ENCODE assay signal across 24 mouse cellular contexts in genomic region chr16:90869361-90869760, GRCm38 (mm10). TPM values are rescaled to one million over a fixed set of nuclear protein-coding genes. Genes with fewer than 3 reads are reported as not detected.
A peak's percentile ranks its signal among the peaks of the same experiment; 100 is the strongest.
DNase-seq lines count a peak whose midpoint lies in the region; ATAC-seq and TF ChIP-seq lines count a peak whose summit lies in the region.
"Had no signal": no experiment of that assay in that cellular context is flagged by ENCODE, and none has a peak within 500 bp of the region (broad histone marks: within the 10 kb centered on the region; RNA-seq: fewer than 3 reads in every experiment).

No protein-coding gene starts in this region.

- H3K4me3 ChIP-seq in intestine, embryonic 16.5 days (ENCODE audit: low read length), result no peak overlapping the region
- H3K4me3 ChIP-seq in kidney, postnatal 0 days (replicated peaks; ENCODE audit: low read depth, low read length), result no peak overlapping the region
- no peak overlapping the region for H3K4me3 ChIP-seq in small intestine, adult 2 months (ENCODE audit: low read depth, low read length)
- H3K4me3 ChIP-seq: embryonic facial prominence, embryonic 12.5 days; erythroblast, embryonic 14.5 days; forebrain, embryonic 13.5 days; left cerebral cortex, adult 2 months; midbrain, embryonic 13.5 days; myocyte had no signal

- H3K27ac ChIP-seq in intestine, embryonic 16.5 days (ENCODE audit: low read length), result no peak overlapping the region
- H3K27ac ChIP-seq in kidney, postnatal 0 days, result no peak overlapping the region
- no peak overlapping the region for H3K27ac ChIP-seq in small intestine, adult 2 months (ENCODE audit: insufficient read depth, low read depth, low read length)
- H3K27ac ChIP-seq: embryonic facial prominence, embryonic 12.5 days; forebrain, embryonic 13.5 days; left cerebral cortex, adult 2 months; midbrain, embryonic 13.5 days had no signal

- WGBS in intestine, embryonic 16.5 days, result 60% methylated on average over 4 of the region's 4 CpGs
- 38% methylated on average over 4 of the region's 4 CpGs for WGBS in kidney, postnatal 0 days
- 25% methylated on average over 4 of the region's 4 CpGs for WGBS in small intestine, adult 2 months

- peak; percentile 61 for ATAC-seq in intestine, embryonic 16.5 days
- 0 out of 2 replicates have a peak, but pooled peaks have one; percentile 17 for ATAC-seq in kidney, postnatal 0 days (replicated peaks; ENCODE audit: low FRiP score, low read depth)
- ATAC-seq: forebrain, embryonic 13.5 days; inflammation-experienced regulatory T-cells, adult 6 months; midbrain, embryonic 13.5 days had no signal

- H3K4me2 ChIP-seq in intestine, embryonic 16.5 days (ENCODE audit: low read depth, low read length), result no peak overlapping the region
- no peak overlapping the region for H3K4me2 ChIP-seq in kidney, postnatal 0 days (ENCODE audit: low read length)
- H3K4me2 ChIP-seq: embryonic facial prominence, embryonic 12.5 days; forebrain, embryonic 13.5 days; liver, embryonic 11.5 days; midbrain, embryonic 13.5 days had no signal

- DNase-seq in heart, adult 11 months, result peak; percentile 83
- no peak for DNase-seq in heart, postnatal 36 days
- DNase-seq in kidney, postnatal 0 days (ENCODE audit: low spot score), result no peak
- no peak for DNase-seq in Muller cell, postnatal 12 days (ENCODE audit: inconsistent ontology term)
- DNase-seq in spleen, postnatal 4 days (ENCODE audit: low spot score in 2 of 2), result no peak
- DNase-seq: cerebellum, adult 8-10 months; gastrocnemius, postnatal 25 days; layer of hippocampus, adult 9-11 months; left cerebral cortex, postnatal 4 days; lung, postnatal 14 days; thymus, postnatal 25 days had no signal

- H3K27me3 ChIP-seq in intestine, embryonic 16.5 days (replicated peaks; ENCODE audit: control insufficient read depth, insufficient read depth, low read length), result no peaks in the 10 kb centered on the region
- H3K27me3 ChIP-seq in kidney, postnatal 0 days (ENCODE audit: insufficient read depth, low read length), result no peaks in the 10 kb centered on the region
- no peaks in the 10 kb centered on the region for H3K27me3 ChIP-seq in small intestine, adult 2 months (ENCODE audit: control insufficient read depth, insufficient read depth, low read length)
- H3K27me3 ChIP-seq: embryonic facial prominence, embryonic 12.5 days; forebrain, embryonic 13.5 days; midbrain, embryonic 13.5 days had no signal

- no peaks in the 10 kb centered on the region for H3K9me3 ChIP-seq in intestine, embryonic 16.5 days (ENCODE audit: control insufficient read depth, low read length)
- H3K9me3 ChIP-seq in kidney, postnatal 0 days (replicated peaks; ENCODE audit: low read length), result no peaks in the 10 kb centered on the region
- H3K9me3 ChIP-seq: embryonic facial prominence, embryonic 12.5 days; forebrain, embryonic 13.5 days; G1E; midbrain, embryonic 13.5 days had no signal

- intact Hi-C loops in heart, postnatal 36 days (cut with DNase I), result no loop called here

- H3K36me3 ChIP-seq in intestine, embryonic 16.5 days (ENCODE audit: control insufficient read depth, insufficient read depth, low read length), result no peaks in the 10 kb centered on the region
- no peaks in the 10 kb centered on the region for H3K36me3 ChIP-seq in kidney, postnatal 0 days (ENCODE audit: insufficient read depth, low read length)
- H3K36me3 ChIP-seq in small intestine, adult 2 months (ENCODE audit: control insufficient read depth, insufficient read depth, low read length), result no peaks in the 10 kb centered on the region
- H3K36me3 ChIP-seq: embryonic facial prominence, embryonic 12.5 days; G1E; midbrain, embryonic 13.5 days had no signal

- peaks cover 6% of the 10 kb centered on the region; the same call in 1 of the 2 replicates for H3K4me1 ChIP-seq in intestine, embryonic 16.5 days (ENCODE audit: control insufficient read depth, insufficient read depth, low read length)
- no peaks in the 10 kb centered on the region; the same call in 1 of the 2 replicates for H3K4me1 ChIP-seq in kidney, postnatal 0 days (replicated peaks; ENCODE audit: insufficient read depth, low read length)
- no peaks in the 10 kb centered on the region; the same call in 1 of the 2 replicates for H3K4me1 ChIP-seq in small intestine, adult 2 months (ENCODE audit: control insufficient read depth, insufficient read depth, insufficient read length, low read length)

- TF ChIP-seq POLR2A in small intestine, adult 2 months (IDR thresholded peaks at IDR 0.05; ENCODE audit: low read depth, low read length), result no peak

- no peak overlapping the region for H3K9ac ChIP-seq in intestine, embryonic 16.5 days (ENCODE audit: low read depth, low read length)
- H3K9ac ChIP-seq in kidney, postnatal 0 days (ENCODE audit: low read depth, low read length), result no peak overlapping the region
- H3K9ac ChIP-seq: embryonic facial prominence, embryonic 12.5 days; forebrain, embryonic 13.5 days; midbrain, embryonic 13.5 days had no signal

- TF ChIP-seq CTCF in kidney, postnatal 0 days (IDR thresholded peaks at IDR 0.05; ENCODE audit: low read depth), result no peak
- TF ChIP-seq CTCF in small intestine, adult 2 months (IDR thresholded peaks at IDR 0.05; ENCODE audit: extremely low read depth, insufficient read length, insufficient replicate concordance, low read depth, low read length), result peak; percentile 19; the same call in 1 of the 2 replicates

RNA-seq across cellular contexts. Expression of gene Eva1c, which starts 42.8 kb away (rescaled TPM):
- total RNA-seq in heart, postnatal 36 days (2021), result 1 to 10 TPM; 1.1 to 1.4 TPM
- polyA plus RNA-seq in intestine, embryonic 16.5 days (2015; fragmentation: Nextera tagmentation; extraction: Ambion mirVana), result 0.61 and 0.70 TPM in 2 replicates
- polyA plus RNA-seq in kidney, postnatal 0 days (2015; fragmentation: Nextera tagmentation; extraction: Ambion mirVana), result 1.0 and 1.2 TPM in 2 replicates
- 0.19 and 0.50 TPM in 2 replicates for polyA plus RNA-seq in small intestine, adult 2 months (2012; rRNA removed)
- total RNA-seq: common myeloid progenitor, adult 5-6 weeks; megakaryocyte, adult 5-6 weeks had no signal
- polyA plus RNA-seq: G1E; inflammation-experienced regulatory T-cells, adult 6 months had no signal

RNA-seq across cellular contexts. Expression of gene Urb1, which starts 59.1 kb away (rescaled TPM):
- total RNA-seq in heart, postnatal 36 days (2021), result 1 to 10 TPM; 6.1 to 6.6 TPM
- 5.6 and 6.2 TPM in 2 replicates for polyA plus RNA-seq in intestine, embryonic 16.5 days (2015; fragmentation: Nextera tagmentation; extraction: Ambion mirVana)
- 4.2 and 5.1 TPM in 2 replicates for polyA plus RNA-seq in kidney, postnatal 0 days (2015; fragmentation: Nextera tagmentation; extraction: Ambion mirVana)
- 1.8 and 1.9 TPM in 2 replicates for polyA plus RNA-seq in small intestine, adult 2 months (2012; rRNA removed)
